Mouse (Mus musculus) C2C12 (cell line): Measurements from ENCODE around the gene Ptbp1. TPM values are rescaled to one million over a fixed set of nuclear protein-coding genes. Genes with fewer than 3 reads are reported as not detected.
A peak's percentile ranks its signal among the peaks of the same experiment; 100 is the strongest.

Experiments used
- H3K27me3 ChIP-seq: one replicate; pipeline ENCODE4 v1.6.1; 2011; ENCODE audit not compliant: control insufficient read depth, insufficient read depth, insufficient read length
- H3K36me3 ChIP-seq: one replicate; pipeline ENCODE4 v1.6.1; 2011; ENCODE audit not compliant: control insufficient read depth, insufficient read depth
- H3K4me3 ChIP-seq: one replicate; pipeline ENCODE4 v1.5.1; 2011; ENCODE audit warnings: mild to moderate bottlenecking, control low read depth; ENCODE audit not compliant: poor library complexity, insufficient read depth, severe bottlenecking
- H3K79me2 ChIP-seq: one replicate; pipeline ENCODE4 v1.6.1; 2011; ENCODE audit not compliant: control insufficient read depth, insufficient read depth
- H3K79me3 ChIP-seq: one replicate; pipeline ENCODE4 v1.6.1; 2011; ENCODE audit warnings: low read depth, control low read depth
- H3ac ChIP-seq: one replicate; pipeline ENCODE3; 2011; ENCODE audit warnings: low read depth; ENCODE audit not compliant: control insufficient read depth, insufficient read length
- CEBPB ChIP-seq: IDR thresholded peaks from one replicate; pipeline ENCODE4 v1.6.1; 2011; ENCODE audit warnings: low read depth, mild to moderate bottlenecking, control low read depth, moderate library complexity
- CTCF ChIP-seq: IDR thresholded peaks from one replicate; pipeline ENCODE4 v1.5.1; 2011; ENCODE audit not compliant: control insufficient read depth, insufficient read depth, insufficient read length
- FOSL1 ChIP-seq: IDR thresholded peaks from one replicate; pipeline ENCODE4 v1.8.0; 2011; ENCODE audit warnings: mild to moderate bottlenecking, low read length; ENCODE audit not compliant: poor library complexity, insufficient read depth, severe bottlenecking
- MAX ChIP-seq: IDR thresholded peaks from one replicate; pipeline ENCODE4 v1.6.1; 2011; ENCODE audit warnings: mild to moderate bottlenecking, control low read depth
- MYOD1 ChIP-seq: IDR thresholded peaks from one replicate; pipeline ENCODE4 v1.6.1; 2011; ENCODE audit warnings: low read depth; ENCODE audit not compliant: control insufficient read depth, insufficient read length
- MYOG ChIP-seq: IDR thresholded peaks from one replicate; pipeline ENCODE4 v1.6.1; 2011; ENCODE audit not compliant: control insufficient read depth, insufficient read length; ENCODE audit errors: extremely low read depth
- USF1 ChIP-seq: IDR thresholded peaks from one replicate; pipeline ENCODE4 v1.6.1; 2011; ENCODE audit warnings: low read depth, mild to moderate bottlenecking, control low read depth, moderate library complexity
- microRNA-seq: library from miRNA; unstranded; fragments of <30 nt; microRNA quantifications from one replicate; pipeline ENCODE4, GENCODE M21; 2019; ENCODE audit warnings: borderline microRNAs expressed
- polyA plus RNA-seq: library from polyadenylated mRNA; unstranded; fragments of >200 nt; fragmentation: generic; extraction: Trizol; gene quantifications from one replicate; pipeline ENCODE4 v1.2.1, GENCODE M21; 2012; ENCODE audit warnings: missing spikeins

The Ptbp1 gene
- polyA plus RNA-seq, 1 experiment: 345 TPM

GRCm38 (mm10) chr10:79907415-79907814 lies 53.2 kb downstream of the Ptbp1 start:
- H3K36me3 ChIP-seq: peaks cover 35% of the 10 kb centered on the region
- H3K79me2 ChIP-seq: peaks cover 4% of the 10 kb centered on the region
- no peaks in the 10 kb centered on the region for H3K27me3 ChIP-seq
- no peaks in the 10 kb centered on the region for H3K79me3 ChIP-seq
- H3ac ChIP-seq: no peak overlapping the region
- no peak overlapping the region for H3K4me3 ChIP-seq
- TF ChIP-seq MYOD1 (no peak), CEBPB (no peak), USF1 (no peak), CTCF (no peak), MAX (no peak), MYOG (no peak), FOSL1 (no peak)

GRCm38 (mm10) chr10:79908167-79909091 lies 54.2 kb downstream of the Ptbp1 start, which contains the start of gene Med16:
Gene Med16, minus strand, starts transcription at chr10:79908923.
- H3K27me3 ChIP-seq: no peaks in the 10 kb centered on the region
- peak within 1 kb of the TSS; percentile 61 for H3K4me3 ChIP-seq
- H3K79me3 ChIP-seq: no peaks in the 10 kb centered on the region
- H3ac ChIP-seq: peak within 1 kb of the TSS; percentile 97
- peaks cover 4% of the 10 kb centered on the region for H3K79me2 ChIP-seq
- TF ChIP-seq FOSL1: no peak
- TF ChIP-seq MYOG: no peak
- no peak for TF ChIP-seq MAX
- no peak for TF ChIP-seq CTCF
- TF ChIP-seq MYOD1: no peak
- TF ChIP-seq USF1: no peak
- no peak for TF ChIP-seq CEBPB
- H3K36me3 ChIP-seq: peaks cover 30% of the 10 kb centered on the region

- H3K27me3 ChIP-seq: no peaks in the 10 kb centered on the region
- peaks cover 4% of the 10 kb centered on the region for H3K79me2 ChIP-seq
- TF ChIP-seq USF1 (no peak), FOSL1 (no peak), MAX (no peak), CTCF (no peak), CEBPB (no peak), MYOG (no peak), MYOD1 (no peak)
- peaks cover 30% of the 10 kb centered on the region for H3K36me3 ChIP-seq
- no peak overlapping the region for H3K4me3 ChIP-seq
- no peaks in the 10 kb centered on the region for H3K79me3 ChIP-seq
- H3ac ChIP-seq: peak overlapping the region; percentile 26
These were observed 55.1 kb downstream of the Ptbp1 start for GRCm38 (mm10) chr10:79909092-79909922.

GRCm38 (mm10) chr10:79910556-79910955 lies 56.3 kb downstream of the Ptbp1 start, which contains the start of gene Gm26602:
Gene Gm26602, plus strand, starts transcription at chr10:79910856.
- no peak for TF ChIP-seq MAX
- no peak for TF ChIP-seq FOSL1
- no peak for TF ChIP-seq USF1
- TF ChIP-seq CEBPB: no peak
- no peak for TF ChIP-seq MYOG
- TF ChIP-seq CTCF: no peak
- no peak for TF ChIP-seq MYOD1
- H3K36me3 ChIP-seq: peaks cover 22% of the 10 kb centered on the region
- no peak within 1 kb of the TSS for H3K4me3 ChIP-seq
- peaks cover 17% of the 10 kb centered on the region for H3K79me2 ChIP-seq
- H3K79me3 ChIP-seq: no peaks in the 10 kb centered on the region
- H3ac ChIP-seq: no peak within 1 kb of the TSS
- H3K27me3 ChIP-seq: no peaks in the 10 kb centered on the region

- H3K27me3 ChIP-seq: no peaks in the 10 kb centered on the region
- no peak for TF ChIP-seq FOSL1
- TF ChIP-seq MYOD1: no peak
- TF ChIP-seq USF1: no peak
- no peak for TF ChIP-seq CTCF
- no peak for TF ChIP-seq MAX
- no peak for TF ChIP-seq CEBPB
- TF ChIP-seq MYOG: no peak
- no peak overlapping the region for H3K4me3 ChIP-seq
- no peak overlapping the region for H3ac ChIP-seq
- H3K79me3 ChIP-seq: peaks cover 2% of the 10 kb centered on the region
- H3K79me2 ChIP-seq: peaks cover 28% of the 10 kb centered on the region
- H3K36me3 ChIP-seq: peaks cover 10% of the 10 kb centered on the region
These were observed 58.2 kb downstream of the Ptbp1 start for GRCm38 (mm10) chr10:79912412-79912811.

Small RNAs within 50 kb of the gene (microRNA-seq; reads per million reads assigned to microRNA genes)
- 0.20 reads per million for gene Mir6910

Other genes with a start within 250 kb of the Ptbp1 start
- gene C2cd4c, start 240.4 kb upstream of the Ptbp1 start, polyA plus RNA-seq: 0.07 TPM
- gene Shc2, start 216.5 kb upstream of the Ptbp1 start, polyA plus RNA-seq: 3.5 TPM
- gene Odf3l2, start 208.7 kb upstream of the Ptbp1 start, polyA plus RNA-seq: not detected
- not detected for gene Madcam1, start 189.9 kb upstream of the Ptbp1 start, polyA plus RNA-seq
- 80.7 TPM for gene Tpgs1, start 185.1 kb upstream of the Ptbp1 start, polyA plus RNA-seq
- 235 TPM for gene Cdc34, start 172.2 kb upstream of the Ptbp1 start, polyA plus RNA-seq
- 0.51 TPM for gene Gzmm, start 165.4 kb upstream of the Ptbp1 start, polyA plus RNA-seq
- gene Bsg, start 149.9 kb upstream of the Ptbp1 start, polyA plus RNA-seq: 749 TPM
- 0.34 TPM for gene Hcn2, start 137.8 kb upstream of the Ptbp1 start, polyA plus RNA-seq
- 56.5 TPM for gene Polrmt, start 107.8 kb upstream of the Ptbp1 start, polyA plus RNA-seq
- gene Fgf22, start 99.4 kb upstream of the Ptbp1 start, polyA plus RNA-seq: 0.29 TPM
- gene Rnf126, start 87.5 kb upstream of the Ptbp1 start, polyA plus RNA-seq: 116 TPM
- gene Fstl3, start 77.2 kb upstream of the Ptbp1 start, polyA plus RNA-seq: 12.1 TPM
- gene Prss57, start 63.5 kb upstream of the Ptbp1 start, polyA plus RNA-seq: not detected
- gene Palm, start 60.9 kb upstream of the Ptbp1 start, polyA plus RNA-seq: 39.9 TPM
- not detected for gene Misp, start 33.4 kb upstream of the Ptbp1 start, polyA plus RNA-seq
- not detected for gene Prtn3, start 20.0 kb downstream of the Ptbp1 start, polyA plus RNA-seq
- 2.3 TPM for gene Plppr3, start 20.2 kb downstream of the Ptbp1 start, polyA plus RNA-seq
- not detected for gene Elane, start 31.8 kb downstream of the Ptbp1 start, polyA plus RNA-seq
- not detected for gene Cfd, start 36.4 kb downstream of the Ptbp1 start, polyA plus RNA-seq
- 32.5 TPM for gene Med16, start 54.5 kb downstream of the Ptbp1 start, polyA plus RNA-seq
- not detected for gene Gm26602, start 56.4 kb downstream of the Ptbp1 start, polyA plus RNA-seq
- gene Kiss1r, start 62.5 kb downstream of the Ptbp1 start, polyA plus RNA-seq: 0.13 TPM
- 46.7 TPM for gene R3hdm4, start 66.8 kb downstream of the Ptbp1 start, polyA plus RNA-seq
- gene Arid3a, start 72.6 kb downstream of the Ptbp1 start, polyA plus RNA-seq: 0.74 TPM
- gene Wdr18, start 105.7 kb downstream of the Ptbp1 start, polyA plus RNA-seq: 48.6 TPM
- gene Grin3b, start 116.3 kb downstream of the Ptbp1 start, polyA plus RNA-seq: 0.30 TPM
- gene Tmem259, start 129.9 kb downstream of the Ptbp1 start, polyA plus RNA-seq: 102 TPM
- 437 TPM for gene Cnn2, start 134.2 kb downstream of the Ptbp1 start, polyA plus RNA-seq
- gene Abca7, start 142.1 kb downstream of the Ptbp1 start, polyA plus RNA-seq: 10.7 TPM
- 1.6 TPM for gene Arhgap45, start 162.2 kb downstream of the Ptbp1 start, polyA plus RNA-seq
- gene Polr2e, start 185.4 kb downstream of the Ptbp1 start, polyA plus RNA-seq: 269 TPM
- 964 TPM for gene Gpx4, start 192.7 kb downstream of the Ptbp1 start, polyA plus RNA-seq